Mouse (Mus musculus) thymus, postnatal 36 days (tissue): ENCODE results near the gene Gdpd3.

Source experiments
- DNase-seq, 2 experiments: peaks; one replicate each; pipeline ENCODE4 v3.0.0; 2022; ENCODE audit warnings: mixed read lengths in 2 of 2

Gene Gdpd3

DNA sequence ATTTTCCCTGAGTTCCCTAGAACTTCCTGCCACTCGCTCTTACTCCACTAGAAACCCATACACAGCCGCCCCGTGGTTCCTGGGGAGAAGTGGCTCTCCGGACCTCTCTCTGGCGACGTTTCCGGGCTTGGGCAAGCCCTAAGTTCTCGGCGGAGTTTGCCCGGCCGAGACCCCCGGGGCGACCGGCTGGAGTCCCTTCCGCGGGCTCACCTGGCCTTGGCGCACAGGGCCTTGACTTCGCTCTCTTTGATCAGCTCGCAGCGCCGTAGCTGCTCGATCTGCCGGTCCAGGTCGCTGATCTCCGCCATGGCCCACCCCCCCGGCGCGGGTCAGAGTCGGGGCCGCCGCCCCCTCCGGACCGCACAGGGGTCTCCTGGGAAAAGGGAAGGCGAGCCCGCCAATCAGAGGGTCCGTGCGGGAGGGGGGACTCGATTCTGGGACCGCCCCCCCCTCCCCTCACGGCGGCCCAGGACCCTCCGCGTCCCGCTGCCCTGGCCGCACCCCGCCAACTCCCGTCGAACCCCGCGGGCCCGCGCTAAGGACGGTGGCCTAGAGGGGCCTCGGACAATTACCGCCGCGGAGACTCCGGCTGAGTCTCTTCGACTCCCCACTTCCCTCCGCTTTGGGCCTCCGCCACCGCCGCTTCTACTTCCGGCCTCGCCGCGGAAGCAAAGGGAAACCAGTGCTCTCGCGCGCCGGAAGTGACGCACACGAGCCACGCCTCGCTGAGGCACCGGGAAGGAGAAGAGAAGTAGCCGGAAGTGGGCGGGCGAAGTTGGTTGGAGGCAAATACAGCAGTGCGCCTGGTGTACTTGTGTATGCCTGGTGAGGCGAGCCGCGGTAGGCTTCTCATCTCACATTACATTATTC lies 26.0 kb downstream of the Gdpd3 start, which contains the start of gene Ppp4c:
Gene Ppp4c (minus strand): TSS at position 646 of the 870 bp plus-strand sequence.
- peak; percentile 96 to 98 for DNase-seq

DNA sequence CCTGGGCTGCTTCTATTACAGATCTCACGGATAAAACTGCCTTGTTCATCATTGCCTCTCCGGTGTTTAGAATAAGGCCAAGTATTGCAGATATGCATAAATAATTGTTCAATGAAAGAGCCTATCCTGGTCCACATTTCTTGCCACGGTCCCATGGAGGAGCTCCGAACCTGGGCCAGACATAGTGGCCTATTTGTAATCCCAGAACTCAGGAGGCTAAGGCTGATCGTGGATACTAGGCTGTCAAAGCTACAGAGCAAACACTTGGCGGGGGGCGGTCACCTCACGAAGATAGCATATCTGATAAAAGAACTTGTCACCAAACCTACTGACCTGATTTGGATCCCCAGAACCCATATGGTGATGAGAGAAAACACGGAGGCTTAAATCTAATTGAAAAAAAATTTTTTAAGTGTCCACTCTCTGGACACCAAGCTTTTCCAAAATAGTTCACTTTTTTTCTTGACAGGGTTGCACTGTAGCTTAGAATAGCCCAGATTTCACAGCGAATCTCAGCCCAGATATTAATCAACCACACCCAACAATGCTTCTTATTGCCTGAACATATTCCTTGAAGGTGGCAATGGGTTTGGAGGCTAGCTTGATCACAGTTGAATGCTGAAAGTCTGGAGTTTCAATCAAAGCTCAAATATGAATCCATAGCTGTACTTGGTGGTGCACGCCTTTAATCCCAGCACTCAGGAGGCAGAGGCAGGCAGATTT lies 26.7 kb downstream of the Gdpd3 start:
- DNase-seq: no peak

DNA sequence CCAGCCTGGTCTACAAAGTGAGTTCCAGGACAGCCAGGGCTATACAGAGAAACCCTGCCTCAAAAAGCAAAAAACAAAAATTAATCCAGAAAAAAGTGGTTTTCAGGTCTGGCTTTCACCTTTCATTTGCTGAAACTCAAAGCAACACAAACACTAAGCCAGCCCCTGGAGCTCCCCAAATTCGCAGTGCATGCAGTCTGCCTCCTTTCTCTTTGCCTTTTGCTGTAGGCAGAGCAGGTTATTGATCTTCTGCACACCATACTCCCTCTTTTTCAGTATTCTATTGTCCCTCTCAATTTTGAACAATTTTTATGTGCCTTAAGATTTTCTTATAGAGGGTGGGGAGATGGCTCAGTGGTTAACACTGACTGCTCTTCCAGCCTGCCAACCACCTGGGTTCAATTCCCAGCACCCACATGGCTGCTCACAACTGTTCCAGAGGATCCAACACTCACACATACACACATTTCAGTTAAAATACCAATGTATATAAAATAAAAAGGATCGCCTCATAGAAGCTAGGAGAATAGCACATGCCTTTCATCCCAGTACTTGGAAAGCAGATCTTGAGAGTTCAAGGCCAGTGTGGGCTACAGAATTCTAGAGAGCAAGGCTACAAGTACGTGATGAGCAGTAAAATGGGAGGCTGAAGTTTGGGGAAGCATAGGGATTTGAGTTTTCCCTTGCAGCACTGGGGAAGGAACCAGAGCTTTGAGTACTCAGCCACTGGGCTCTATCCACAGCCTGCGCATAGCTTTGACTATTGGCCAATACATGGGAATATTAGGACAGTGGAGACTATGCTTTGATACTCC lies 27.5 kb downstream of the Gdpd3 start:
- no peak for DNase-seq

DNA sequence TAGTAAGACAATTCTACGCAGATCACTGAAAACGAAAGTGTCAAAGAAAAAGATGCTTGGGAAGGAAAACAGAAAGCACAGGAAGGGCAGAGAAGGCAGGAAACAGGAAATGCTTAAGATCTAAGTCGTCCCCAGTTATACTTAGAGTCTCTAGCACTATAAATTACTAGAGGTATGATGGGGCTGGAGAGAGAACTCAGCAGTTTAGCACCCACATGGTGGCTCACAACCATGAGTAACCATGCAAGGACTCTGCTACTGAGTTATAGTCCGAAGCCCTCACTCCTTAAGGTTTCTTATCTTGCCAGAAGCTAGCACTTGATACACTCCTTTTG lies 28.1 kb downstream of the Gdpd3 start:
- DNase-seq: no peak

DNA sequence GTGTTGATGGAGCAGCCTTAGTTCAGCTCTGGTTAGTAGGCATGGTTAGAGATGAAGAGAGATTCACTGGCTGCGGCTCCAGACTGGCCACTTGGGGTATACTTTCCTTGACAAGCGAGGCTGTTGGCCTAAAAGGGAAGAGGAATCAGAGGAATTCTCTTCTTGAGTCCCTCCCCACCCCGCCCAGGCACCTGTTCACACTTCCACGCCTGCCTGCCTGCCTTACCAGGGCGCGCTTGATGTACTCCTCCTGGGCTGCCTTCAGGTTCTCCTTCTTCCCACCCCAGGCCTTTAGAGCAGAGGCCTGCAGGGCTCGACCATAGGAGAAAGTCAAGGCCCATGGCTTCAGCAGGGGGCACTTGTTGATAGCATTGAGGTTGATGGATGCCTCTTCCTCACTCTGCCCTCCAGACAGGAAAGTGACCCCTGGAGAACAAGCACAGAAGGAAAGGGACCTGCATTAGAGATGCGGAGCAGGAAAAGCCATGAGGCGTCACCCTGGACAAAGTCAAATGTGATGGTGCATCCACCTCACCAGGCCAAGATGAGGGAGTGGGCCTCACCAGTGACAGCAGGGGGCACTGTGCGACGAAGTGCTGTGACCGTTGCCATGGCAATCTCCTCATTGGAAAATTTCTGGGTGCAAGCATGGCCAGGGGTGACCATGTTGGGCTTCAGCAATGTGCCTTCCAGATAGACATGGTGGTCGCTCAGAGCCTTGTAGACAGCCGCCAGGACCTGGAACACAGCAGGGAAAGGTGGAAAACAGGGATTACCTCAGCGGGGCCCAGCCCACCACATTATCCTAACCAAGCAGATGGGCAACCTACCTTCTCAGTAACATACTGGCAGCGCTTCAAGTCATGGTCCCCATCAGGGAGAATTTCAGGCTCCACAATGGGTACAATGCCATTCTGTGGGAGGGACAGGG lies 29.5 kb downstream of the Gdpd3 start:
- DNase-seq: no peak

DNA sequence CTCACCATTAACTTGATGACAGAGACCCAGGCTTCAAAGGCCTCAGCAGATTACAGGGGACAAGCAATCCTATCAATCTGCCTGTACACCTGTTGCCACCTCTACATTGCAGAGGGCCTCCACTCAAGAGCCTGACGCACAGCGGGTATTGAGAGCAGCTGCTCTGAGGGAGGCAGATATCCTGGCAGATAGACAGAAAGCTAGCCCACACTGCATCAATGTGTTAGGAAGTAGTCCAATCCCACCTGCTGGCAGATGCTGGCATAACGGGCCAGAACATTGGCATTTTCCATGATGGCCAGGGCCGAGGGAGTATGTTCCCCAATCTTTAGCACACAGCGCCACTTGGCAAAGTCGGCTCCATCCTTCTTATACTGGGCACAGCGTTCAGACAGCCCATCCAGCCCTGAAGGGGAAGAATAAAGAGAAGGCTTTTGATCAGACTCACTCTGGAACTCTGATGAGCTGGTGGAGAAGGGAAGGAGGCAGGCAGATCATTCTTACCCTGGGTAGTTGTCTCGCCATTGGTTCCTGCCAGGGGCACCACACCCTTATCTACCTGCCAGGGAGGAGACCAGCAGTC lies 30.3 kb downstream of the Gdpd3 start:
- peak in 1 of 2 experiments; percentile 51 for DNase-seq

DNA sequence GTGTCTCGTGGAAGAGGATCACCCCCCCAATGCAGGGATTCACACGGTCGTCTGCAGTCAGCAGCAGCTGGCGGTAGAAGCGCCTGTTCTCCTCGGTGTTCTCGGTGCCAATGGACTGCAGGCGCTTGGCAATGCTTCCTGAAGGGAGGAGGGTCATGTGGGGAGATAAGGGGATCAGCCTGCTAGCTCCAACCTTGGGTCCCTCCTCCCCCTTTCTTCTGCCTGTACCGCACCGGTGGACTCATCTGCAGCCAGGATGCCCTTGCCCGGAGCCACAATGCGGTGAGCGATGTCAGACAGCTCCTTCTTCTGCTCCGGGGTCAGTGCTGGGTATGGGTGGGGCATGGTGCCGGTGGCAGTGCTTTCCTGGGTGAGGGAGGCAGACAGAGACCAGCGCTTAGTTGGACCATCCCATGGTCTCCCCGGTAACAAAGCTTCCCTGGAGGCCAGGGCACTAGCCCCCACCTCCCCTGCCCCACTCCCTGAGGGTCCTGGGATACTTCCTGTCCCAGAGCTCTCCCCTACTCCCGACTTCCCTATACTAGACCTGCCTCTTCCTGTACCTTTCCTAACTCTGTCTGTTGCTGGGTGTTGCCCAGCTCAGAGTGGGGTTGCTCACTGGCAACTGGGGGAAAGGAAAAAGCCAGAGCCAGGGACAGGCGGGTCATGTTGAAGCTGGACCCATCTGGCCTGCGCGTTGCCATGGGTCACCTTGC lies 31.4 kb downstream of the Gdpd3 start, which contains the start of gene Fam57b:
Gene Fam57b (plus strand): TSS at position 258 of the 716 bp plus-strand sequence.
- DNase-seq: no peak

DNA sequence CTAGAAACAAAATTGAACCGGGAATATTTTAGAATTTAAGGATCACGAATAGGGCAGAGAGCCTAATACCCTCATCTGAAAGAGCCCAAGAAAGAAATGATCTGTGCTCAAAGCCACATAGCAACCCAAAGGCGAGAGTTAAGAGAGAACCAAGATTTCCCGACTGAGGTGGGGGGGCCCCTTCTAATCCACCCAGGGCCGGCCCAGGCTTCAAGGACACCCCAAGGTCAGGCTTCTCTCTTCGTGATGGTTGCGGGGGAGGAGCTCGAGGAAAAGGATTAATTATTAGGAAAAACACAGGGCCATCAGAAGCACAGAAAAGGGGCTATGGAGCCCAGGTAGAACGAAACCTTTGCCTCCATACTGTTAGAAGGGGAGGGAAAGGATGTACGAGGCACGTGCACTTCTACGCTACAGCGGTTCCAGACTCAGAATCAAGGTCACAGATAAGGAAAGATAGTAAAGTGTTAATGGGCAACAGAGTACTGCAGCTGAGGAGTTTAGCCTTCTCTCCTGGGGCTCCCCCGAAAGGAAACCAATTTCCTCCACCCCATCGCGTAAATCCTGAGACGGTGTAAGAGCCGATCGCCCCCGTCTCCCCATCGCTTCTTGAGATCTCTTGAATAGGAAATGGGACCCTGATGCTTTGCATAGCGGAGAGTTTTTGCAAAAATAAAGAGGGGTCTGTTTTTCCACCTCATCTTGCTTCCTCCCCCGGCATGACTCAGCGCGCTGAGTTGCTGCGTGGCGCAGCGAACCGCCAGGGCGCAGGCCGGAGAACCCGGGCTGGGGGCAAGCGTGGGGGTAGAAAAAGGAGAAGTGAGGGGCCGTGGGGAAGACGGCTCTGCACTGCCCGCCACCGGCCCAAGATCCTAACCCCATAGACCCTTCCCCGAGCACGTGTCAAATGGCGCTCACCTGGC lies 32.3 kb downstream of the Gdpd3 start:
- DNase-seq: no peak

DNA sequence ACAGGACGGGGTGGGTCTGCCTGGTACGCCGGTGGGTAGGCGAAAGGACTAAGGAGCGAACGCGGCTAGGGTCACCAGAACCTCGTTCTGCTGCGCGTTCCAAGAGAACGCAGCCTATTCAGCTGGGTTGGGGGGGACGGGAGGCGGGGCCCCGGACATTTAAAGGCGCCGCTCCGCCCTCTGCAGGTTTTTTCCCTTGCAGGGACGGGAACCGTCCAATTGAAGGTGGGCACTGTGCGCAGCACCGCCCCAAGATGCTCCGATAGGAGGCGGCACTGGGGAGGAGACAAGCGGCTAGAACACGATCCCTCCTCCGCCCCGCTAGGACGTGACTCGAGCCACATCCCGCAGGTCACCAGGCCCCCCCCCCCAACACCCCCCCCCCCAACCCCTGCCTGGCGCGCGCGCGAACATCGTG lies 32.9 kb downstream of the Gdpd3 start:
- peak; percentile 97 for DNase-seq

DNA sequence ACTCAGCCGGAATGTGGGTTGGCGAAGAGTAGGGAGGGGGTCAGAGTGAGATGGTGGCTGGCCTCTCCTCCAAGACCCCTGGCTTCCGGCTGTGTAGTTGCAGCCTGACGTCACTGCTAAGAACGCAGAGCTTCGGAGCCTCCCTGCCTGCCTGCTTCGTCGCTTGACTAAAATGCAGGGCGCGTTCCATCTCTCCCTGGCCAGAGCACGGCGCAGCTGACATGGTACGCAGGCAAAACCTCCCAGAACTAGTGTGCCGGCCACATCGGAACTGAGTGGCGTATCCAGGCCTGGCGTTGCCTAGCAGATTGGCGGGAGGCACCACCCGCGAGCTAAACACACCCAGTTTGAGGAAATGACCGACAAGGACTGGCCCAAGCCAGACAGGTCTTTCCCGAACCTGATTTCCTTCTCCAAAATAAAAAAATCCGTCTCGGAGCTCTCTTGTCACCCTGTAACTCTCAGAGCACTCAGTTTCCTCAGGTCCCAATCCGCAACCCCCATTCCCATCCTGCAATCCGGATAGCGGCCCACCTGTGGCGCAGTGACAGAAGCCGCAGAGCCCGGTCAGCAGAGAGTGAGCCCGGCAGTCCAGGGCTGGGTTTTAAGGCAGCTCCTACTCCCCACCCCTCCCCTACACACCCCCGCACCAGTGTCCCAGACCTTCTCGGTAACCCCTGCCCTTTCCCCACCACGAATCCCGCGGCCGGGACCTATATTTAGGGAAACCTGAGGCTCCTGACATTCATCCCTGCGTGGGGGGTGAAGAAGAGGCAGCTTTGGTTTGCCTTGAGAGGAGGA lies 33.5 kb downstream of the Gdpd3 start:
- no peak for DNase-seq

DNA sequence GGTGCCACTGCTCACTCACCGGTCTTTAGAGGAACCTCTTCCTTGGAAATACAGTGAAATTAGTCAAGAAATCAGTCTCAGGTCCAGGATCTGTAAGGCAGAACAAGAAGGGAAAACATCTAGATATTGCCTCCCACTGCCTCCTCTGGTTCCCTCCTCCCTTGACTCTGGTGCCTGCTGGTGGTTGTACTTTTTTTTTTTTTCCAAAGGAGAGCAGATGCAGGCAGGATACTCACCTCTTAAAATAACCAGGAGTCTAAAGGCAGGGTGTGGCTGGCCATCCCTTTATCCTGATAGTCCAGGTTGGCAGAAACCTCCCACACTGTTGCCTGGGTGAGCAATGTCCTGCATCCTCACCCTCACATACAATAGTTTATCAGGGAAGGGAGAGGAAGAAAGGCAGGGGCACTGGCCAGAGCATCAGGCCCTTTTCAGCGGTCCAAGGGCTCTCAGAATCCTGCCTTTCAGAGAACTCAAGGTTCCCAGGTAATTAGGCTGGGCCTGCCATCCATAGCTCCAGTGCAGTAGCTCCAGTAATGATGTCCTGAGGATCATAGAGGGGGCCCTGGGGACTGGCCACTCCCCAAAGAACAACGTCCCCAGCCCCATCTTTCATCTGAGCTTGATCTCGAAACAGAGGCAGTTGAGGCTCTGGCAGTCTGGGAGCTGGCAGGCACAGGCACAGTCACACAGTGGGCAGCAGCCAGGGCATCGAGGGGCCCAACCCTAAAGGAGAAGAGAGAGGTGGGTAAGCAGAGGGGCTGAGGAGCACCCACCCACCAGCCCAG lies 34.3 kb downstream of the Gdpd3 start:
- DNase-seq: no peak

DNA sequence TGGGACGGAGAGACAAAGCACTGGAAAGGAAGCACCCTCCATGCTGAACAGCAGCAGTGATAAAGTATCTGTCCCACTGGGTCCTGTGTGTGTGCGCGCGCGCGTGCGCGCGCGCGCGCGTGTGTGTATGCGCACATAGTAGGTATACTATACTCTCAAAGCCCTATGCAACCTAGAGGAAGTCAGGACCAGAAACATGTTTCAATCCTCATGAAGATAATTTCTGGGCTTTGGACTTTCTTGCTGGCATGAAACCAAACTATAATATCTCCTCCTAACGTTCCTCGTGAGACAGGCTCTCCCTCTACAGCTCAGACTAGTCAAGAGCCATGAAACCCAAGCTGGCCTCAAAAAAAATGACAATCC lies 34.9 kb downstream of the Gdpd3 start:
- DNase-seq: no peak

DNA sequence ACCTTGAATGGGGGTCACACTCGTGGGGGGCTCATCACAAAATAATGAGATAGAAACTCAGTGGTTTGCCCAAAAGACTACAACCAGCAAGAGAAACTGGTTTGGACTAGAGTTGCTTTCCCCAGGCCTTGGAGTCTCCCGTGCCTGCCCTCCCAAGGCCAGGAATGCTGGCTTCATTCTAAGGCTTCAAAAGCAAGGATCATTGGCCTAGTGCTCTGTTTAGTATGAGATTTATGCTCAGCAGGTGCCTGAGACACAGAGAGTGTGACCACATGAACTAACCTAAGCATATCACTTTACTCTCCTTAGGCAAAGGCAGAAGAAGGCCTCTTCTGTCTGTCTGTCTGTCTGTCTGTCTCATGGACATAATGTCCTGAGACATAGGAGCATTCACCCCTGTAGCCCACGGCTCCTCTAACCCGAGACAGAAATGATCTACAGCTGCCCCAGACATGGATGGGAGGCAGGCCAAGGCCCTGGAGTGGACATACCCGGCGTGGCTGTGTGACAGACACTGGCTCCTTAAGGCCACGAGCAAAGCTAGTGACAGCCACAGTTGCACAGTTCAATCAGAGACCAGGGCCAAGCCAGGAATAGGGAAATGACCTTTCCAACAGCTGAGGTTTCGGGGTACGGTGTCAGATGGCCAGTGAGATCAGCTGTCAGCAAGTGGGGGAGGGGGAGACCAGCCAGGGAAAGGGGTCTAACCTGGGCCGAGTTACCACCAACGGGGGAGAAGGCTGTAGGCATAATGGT lies 36.2 kb downstream of the Gdpd3 start:
- DNase-seq: no peak

DNA sequence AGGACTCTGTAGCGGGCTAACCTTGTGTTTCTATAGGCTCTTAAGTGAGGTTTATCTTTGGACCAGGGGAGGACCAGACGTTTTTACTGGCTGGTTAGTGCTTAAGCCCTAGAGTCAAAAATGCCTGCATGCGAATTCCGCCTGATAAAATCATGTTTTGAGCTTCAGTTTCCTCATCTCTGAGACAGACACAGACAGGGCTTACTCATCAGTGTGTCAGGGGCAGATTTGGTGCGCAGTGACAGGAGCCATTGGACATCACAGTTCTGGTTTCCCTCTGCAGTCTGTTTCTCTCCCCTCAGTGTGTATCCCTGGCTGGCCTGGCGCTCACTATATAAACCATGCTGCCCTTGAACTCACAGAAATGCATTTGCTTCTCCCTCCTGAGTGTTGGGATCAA lies 37.0 kb downstream of the Gdpd3 start:
- no peak for DNase-seq

DNA sequence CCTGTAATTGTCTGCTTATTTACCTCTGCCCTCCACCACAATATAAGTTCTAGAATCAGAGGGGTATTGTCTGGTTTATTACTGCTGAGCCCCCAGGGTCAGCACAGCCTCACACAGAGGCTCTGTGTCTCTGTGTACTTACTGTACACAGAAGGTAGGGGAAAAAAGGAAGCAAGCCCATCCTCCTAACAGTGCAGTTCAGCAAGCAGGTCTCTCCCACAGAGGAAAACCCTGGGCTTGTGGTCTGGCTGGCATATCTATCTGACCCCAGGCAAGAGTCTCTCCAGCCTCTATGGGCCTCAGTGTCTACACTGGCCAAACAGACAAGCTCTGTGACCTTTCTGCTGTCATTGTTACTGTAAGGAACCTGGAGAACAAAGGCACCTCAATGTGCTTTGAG lies 37.6 kb downstream of the Gdpd3 start:
- DNase-seq: no peak

DNA sequence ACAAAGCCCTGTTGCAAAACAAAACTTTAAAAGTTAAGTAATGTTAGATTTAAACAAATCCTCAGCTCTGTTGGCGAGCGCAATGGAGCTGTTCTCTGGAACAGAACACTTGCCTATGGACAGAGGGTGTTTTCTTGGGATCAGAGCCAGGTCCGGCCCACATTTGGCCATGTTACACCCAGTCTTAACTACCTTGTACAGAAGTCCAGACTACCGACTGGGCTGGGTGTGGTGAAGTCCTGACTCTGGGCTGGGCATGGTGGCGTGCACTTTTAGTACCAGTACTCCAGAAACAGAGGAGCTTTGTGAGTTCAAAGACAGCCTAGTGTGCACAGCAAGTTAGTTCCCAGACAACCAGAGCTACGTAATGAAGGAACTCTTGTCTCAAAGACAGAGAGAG lies 40.8 kb downstream of the Gdpd3 start:
- DNase-seq: no peak

DNA sequence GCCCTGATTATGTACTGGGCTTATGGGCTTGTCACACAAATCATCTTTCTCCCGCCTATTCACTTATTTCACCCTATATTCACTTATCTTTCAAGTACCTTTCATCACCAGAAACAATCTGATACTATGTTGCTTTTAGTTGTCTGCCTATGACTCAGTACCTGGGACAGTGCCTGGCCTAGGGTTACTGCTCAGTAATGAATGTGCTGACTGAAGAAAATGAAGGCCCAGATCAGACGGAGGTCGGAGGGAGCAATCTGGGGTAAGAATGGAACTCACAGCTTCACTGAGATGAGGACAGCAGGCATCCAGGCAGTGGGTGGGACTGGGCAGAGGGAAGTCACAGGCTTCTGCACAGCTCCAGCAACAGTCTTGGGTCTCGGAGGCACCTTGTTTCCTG lies 41.3 kb downstream of the Gdpd3 start:
- no peak for DNase-seq
